Mouse (Mus musculus): ENCODE results near the gene Cwc22.

Gene Cwc22

DNA sequence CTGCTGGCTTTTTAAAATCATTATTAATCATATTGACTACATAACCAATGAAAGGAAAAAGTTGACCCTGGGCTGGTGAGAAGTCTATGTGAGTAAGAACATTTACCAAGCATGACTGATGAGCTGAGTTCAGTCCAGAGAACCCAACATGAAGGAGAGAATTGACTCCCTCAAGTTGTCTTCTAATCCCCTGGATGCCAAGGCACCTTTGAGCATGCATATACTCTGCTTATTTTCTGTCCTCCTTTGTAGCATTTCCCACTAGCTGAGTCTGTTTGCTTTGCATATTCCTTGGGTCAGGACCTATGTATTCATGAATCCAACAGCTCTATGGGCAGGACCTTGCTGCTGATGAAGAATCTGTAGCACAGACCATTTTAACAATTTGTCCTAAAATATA lies 75.0 kb downstream of the Cwc22 start:
- DNase-seq, result no peak

DNA sequence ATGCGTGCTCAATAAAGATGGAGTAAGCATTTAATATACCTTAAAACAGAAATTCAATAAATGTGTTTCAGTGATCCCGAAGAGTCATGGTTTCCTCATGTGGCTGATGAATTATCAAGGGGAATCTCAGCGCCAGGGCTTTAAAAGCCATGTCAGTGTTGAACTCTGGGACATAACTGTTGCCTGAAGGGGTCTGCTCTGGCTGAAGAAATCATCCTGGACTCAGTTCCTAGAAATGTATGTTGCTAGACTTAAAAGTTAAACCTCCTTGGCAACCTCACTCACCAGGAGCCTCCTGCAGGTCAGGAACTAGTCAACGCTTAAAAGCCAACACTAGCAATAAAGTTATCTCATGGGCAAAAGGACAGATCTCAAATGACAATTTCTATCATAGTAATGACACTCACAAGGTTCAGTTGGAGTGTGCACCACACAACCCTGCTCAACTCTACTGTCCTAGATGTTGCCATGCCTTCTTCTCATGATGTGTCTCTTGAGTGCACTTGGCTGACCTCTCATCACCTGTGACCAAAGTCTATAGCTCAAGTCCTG lies 76.4 kb downstream of the Cwc22 start:
- DNase-seq, result no peak

DNA sequence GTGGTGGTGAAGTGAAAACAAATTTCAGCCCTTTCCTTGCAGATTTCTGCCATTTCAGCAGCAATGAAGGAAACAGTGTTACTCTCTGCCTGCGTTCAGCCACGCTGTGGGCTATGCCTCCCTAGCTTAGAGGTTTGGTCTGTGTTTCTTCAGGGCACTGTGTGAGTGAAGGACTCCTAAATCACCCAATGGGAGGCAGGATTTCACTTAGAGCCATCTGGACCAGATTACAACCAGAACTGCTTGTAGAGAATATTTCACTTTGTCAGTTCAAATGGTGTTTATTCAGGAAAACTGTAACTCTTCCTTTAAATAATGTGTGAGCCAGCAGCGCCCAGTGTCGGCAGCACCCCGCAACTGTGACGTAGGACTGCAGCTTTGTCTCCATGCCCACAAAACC lies 82.2 kb downstream of the Cwc22 start:
- no peak for DNase-seq

DNA sequence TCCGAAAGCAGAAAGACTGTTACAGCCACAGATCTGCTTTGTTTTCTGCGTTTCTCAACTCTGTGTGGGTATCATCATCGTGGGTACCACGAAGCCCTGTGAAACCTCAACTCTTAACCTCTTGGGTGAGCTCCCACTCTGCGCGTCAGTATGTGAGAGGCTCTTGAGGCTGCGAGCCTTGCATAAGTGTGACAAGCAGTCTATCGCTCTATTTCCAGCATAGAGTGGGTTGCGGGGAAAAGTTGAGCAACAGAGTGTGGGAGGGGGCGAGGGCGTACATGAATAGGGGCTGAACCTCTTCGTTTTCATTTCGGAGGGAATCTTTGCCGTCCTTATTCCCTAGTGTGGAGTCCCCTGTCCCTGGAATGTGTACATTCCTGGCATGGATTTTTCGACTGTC lies 82.7 kb downstream of the Cwc22 start:
- no peak for DNase-seq

DNA sequence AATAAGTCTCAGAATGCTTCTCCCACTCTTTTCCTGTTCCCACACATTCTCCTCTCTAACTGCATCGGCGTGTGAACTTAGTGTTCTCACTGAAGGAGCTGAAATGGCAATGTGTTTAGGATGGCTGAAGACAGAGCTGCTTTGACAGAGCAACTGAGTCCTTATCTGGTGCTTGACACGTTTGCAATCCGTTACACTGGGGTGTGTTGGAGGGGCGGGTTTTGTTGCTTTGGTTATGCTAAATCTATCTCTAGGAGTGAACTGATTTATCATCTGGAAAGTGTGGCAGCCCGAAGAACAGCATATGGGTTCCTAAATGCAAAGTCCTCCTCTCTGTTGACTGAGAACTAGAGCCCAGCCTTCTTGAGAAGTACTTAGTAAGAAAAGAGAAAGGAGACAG lies 104.7 kb downstream of the Cwc22 start:
- DNase-seq, result no peak

DNA sequence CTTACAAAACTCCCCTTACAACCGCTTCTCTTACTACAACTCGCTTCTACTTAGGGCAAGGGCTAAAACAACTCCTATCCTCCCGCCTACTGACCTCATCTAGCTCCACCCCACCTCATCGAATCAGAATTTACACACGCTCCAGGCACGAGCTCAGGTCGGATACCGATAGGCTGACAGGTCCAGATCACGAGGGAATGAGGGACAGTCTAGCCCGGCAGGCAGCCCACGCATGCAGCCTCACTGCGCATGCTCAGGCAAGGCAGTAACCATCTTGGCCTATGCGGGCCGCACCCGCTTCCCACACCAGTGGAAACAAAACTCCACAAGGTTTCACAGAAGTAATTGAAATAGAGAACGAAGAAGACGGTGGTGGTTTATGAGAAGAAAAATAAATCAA lies 106.6 kb downstream of the Cwc22 start:
- no peak for DNase-seq

DNA sequence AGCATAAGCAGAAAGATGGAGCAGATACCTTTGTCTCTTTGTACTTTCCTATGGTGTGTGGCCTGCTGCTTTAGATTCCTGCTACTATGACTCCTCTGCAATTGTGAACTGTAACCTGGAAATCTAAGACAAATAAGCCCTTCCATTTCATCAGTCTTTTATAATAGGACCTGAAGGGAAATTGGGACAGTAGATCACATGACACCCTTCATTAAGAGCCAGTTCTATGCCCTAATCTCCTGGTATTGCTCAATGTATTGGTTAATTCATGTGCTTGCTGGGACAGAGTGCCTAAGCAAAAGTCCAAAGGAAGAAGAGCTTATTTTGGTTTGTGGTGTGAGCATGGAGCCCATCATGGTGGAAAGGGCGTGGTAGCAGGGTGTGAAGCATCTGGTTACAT lies 107.5 kb downstream of the Cwc22 start:
- DNase-seq, result no peak

DNA sequence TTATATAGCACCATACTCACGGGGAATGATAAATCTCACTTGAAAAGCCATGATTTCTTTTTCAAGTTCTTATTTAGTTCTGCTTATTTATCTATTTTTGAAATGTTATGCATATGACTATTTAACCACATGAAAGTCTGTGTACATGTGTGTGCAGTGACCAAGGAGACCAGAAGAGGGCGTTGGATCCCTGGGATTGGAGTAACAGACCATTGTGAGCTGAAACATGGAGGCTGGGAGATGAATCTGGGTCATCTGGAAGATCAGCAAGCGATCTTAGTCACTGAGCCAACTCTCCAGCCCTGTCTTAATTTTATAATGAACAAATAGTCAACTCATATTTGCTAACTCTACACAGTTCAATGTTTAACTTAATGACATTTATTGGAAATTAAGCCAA lies 110.4 kb downstream of the Cwc22 start:
- no peak for DNase-seq
